Mouse (Mus musculus) spleen, postnatal 36 days (tissue): ENCODE measurements around the gene Fhl3.

ENCODE experiments used
- DNase-seq, 2 experiments: peaks; one replicate each; pipeline ENCODE4 v3.0.0; 2022; ENCODE audit warnings: low spot score in 2 of 2, mixed read lengths in 1 of 2

Fhl3 gene

DNA sequence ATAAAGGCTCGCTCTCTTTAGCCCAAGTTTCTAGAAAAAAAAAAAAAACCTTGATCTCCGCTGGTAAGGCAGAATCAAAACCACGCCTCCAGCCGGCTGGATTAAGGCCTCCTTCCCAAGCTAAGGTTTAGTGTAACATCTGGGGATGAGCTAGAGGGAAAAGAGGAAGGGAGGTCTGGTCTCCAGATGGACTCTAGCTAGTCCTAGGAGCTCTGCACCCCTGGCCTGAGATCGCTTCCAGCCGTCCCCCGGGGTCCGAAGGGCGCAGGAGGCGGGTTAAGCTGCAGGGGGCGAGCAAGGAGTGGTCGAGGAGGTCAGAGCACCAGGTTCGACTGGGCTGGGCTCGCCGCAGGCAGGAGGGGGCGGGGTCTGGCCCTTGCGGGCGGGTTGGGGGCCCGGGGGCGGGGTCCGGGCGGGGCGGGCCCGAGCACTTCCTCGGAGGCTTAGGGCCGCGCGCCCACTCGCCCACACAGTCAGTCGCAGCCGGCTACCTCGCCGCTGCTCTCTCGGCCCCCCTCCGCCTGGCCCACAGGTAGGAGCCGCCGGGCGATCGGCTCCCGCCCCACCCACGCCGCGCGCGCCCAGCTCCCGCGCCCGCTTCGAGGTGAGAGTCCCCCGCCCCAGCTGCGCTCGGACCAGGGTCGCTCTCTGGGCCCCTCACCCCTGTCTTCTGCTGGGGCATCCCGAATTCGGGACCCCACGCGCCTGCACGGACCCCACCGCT, at the start of gene Fhl3:
TSS of gene Fhl3 (plus strand) at position 454 of the 724 bp plus-strand sequence.
- peak; percentile 74 to 79 for DNase-seq

- no peak for DNase-seq
Observed at GRCm38 (mm10) chr4:124652886-124653285, 47.6 kb upstream of the Fhl3 start.

- no peak for DNase-seq
Observed at GRCm38 (mm10) chr4:124656518-124656853, 44.0 kb upstream of the Fhl3 start, which contains the start of gene Pou3f1. TSS of gene Pou3f1 (plus strand) at chr4:124656807.

DNA sequence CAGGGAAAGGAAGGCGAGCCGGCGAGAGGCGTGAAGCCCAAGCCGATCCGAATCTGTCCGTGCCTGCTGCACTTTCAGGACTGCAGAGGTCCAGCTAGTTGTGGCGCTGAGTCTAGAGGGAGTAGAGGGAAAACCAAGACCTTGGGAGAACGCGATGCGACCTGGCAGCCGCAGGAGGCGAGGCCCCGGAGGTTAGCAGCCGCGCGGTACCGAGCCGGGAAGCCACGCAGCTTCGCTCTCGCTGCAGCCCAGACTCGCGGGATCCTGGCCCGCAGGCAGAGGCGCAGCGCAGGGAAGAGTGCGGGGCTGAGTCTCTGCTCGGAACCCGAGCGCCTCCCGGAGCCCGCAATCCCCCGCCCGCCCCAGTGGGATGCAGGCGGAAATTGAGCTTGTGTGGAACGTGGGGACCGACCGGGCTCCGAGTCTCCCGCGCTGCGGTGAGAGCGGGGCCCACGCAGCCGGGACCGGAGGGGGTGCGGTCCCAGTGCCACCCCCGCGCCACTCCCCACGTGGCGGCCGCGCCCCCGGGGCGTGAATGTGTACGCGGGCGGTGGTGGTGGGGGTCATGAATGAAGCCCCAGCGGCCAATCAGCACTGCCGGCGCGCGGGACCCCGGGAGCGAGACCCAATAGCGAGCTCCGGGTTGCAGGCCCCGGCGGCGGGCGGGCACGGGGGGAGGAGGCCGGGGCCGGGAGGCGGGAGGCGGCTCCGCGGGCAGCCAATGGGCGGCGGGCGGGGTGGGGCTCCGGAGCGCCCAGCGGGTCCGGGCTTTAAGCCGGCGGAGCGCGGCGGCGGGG, 43.4 kb upstream of the Fhl3 start:
- DNase-seq, result peak; percentile 24 to 37

- DNase-seq, result no peak
Observed at GRCm38 (mm10) chr4:124657781-124658180, 42.7 kb upstream of the Fhl3 start.

- no peak for DNase-seq
Observed at GRCm38 (mm10) chr4:124658412-124658851, 42.1 kb upstream of the Fhl3 start.

GRCm38 (mm10) chr4:124659251-124660217, 41.0 kb upstream of the Fhl3 start:
- DNase-seq, result no peak

DNA sequence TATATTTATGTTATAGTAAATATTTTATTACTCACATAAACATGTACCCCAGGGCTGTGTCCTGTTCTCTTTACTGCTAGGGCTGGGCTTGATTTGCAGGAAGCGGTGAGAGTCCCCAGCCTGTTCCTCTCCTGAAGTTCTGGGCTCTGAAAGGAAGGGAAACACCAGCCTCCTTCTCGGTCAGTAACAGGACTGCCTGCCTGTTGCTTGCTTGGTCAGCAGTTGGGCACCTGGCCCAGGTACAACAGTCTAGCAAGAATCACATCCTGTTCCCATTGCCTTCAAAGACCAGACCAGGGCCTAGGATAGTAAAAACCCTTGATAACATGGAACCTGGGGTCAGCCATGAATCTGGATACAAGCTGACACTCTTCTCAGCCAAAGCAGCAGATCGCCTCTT, 39.9 kb upstream of the Fhl3 start:
- DNase-seq, result no peak

DNA sequence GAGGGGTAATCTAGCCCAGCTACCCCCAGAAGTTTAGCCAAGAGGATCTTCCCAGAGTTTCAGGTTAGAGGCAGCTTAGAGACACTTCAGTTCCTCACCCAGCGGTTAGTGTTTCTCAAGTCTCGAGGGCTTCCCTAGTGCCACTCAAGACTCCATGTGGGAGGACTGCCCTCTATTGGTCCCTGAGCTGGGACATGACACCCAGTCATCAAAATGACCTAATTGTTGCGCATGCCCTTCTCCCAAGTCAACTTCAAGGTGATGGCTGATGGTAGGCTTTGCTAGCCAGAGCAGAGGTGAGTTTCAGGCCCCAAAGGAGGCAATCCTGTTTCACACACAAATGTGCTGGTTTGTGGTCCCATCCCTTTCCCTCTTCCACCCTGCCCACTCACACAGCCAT, 37.5 kb upstream of the Fhl3 start:
- DNase-seq, result no peak

DNA sequence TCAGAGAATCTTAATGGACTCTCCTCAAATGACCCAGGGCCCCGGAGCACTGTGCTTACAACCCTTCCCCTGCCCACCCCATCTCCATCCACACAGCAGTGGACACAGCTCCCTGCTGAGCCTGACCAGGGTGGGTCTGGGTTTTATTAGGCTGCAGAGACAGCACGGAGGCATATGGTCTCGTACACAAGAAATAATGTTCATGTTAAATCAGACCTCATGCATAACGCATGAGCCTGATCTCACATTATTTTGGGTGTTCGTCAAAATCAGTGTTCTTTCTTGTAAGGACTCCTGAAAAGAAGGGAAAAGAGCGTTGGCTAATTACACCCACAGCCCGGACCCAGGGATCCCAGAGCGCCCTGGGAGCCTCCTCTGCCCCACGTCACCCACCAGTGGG, 36.3 kb upstream of the Fhl3 start:
- no peak for DNase-seq

GRCm38 (mm10) chr4:124664604-124665003, 35.9 kb upstream of the Fhl3 start:
- DNase-seq, result no peak

- DNase-seq, result no peak
Observed at GRCm38 (mm10) chr4:124667476-124668033, 32.9 kb upstream of the Fhl3 start.

DNA sequence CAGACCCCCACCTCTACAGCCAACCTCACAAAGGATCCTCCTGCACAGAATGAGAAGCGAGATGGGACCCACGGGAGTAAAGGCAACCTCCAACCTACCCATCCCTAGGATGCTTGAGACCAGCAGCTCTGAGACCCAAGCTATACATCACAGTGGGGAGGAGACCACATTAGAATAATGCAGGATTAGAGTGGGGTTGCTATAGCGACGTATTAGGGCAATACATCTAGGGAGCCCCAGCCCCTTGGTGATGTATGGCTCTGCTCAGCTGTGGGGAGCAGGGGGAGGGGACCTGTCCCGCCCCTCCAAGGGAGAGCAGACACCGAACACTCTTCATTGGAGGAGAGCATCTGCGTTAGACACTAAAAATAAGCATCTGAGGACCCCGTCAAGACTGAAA, 32.4 kb upstream of the Fhl3 start:
- DNase-seq, result no peak

- DNase-seq, result no peak
Observed at GRCm38 (mm10) chr4:124670232-124670631, 30.3 kb upstream of the Fhl3 start.

DNA sequence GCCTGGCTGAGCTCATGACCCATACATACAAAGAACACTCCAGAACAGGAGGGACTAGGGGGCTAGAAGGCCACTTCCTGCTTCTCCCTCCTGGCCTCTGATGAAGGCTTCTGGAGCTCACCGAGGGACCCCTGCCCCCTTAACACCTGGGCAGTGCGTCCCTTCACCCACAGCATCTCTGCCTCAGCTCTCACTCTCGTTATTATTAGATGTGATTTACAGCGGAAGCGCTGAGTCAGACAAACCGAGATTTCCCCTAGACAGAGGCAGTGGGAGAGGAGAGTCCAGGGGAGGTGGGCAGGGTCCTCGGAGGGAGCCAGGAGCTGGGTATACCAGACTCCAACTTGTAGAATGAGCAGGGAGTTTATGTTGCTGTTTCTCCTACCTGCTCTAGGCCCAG, 28.9 kb upstream of the Fhl3 start:
- DNase-seq, result no peak

DNA sequence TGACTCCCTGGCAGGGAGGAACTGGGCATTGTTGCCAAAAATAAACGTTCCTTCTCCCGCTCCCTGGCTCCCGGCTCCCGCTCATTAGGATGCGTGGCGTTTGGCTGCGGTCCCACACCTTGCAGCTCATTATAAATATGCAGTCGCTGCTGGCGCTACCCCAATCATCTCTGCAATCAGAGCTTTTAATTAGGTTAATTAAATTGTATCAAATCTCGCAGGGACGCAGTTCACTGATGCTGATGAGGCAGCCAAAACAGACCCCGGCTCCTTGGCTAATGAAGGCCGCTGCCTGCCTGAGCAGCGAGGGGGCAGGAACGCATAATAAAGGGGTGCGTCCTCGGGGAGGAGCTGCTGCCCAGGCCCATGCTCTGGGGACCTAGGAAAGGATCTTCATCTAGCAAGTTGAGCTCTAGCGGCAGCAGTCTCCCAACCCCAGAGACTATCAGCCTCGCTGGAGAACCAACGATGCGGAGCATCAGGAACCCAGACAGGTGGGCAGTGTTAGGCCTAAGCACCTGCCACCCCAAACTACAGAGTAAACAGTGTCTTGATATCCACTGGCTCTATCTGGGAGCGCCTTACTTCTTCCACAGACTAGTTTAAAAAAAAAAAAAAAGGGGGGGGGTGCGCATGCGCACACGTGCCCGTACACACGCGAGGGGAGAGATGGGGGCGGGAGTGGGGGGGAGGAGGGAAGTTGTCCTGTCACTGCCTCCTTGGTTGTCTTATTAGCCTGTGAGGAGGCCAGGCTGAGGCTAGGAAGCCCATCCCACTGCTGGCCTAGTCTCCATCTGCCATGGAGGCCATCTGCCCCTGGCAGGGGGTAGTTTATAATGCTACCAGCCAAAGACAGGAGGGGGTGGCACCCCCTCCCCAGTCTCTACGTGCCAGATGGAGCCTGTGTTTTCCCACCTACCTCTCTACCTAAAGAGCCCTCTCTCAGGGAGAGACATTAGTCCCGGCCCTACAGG, 27.9 kb upstream of the Fhl3 start:
- DNase-seq, result no peak

GRCm38 (mm10) chr4:124674334-124675032, 26.0 kb upstream of the Fhl3 start:
- DNase-seq, result no peak

DNA sequence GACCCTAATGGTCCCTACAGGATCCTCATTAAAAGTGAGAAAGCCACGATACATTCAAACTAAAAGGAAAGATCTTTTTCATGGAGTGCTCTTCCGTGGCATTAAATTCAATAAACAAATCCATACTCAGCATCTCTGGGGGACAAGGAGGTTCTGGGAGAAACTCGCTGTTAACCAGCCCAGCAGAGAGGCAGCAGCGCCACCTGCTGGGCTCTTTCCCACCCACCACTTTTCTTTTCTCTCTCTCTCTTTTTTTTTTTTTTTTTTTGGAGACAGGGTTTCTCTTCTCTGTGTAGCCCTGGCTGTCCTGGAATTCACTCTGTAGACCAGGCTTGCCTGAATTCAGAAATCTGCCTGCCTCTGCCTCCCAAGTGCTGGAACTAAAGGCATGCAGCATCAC, 25.5 kb upstream of the Fhl3 start:
- peak in 1 of 2 experiments; percentile 18 for DNase-seq

DNA sequence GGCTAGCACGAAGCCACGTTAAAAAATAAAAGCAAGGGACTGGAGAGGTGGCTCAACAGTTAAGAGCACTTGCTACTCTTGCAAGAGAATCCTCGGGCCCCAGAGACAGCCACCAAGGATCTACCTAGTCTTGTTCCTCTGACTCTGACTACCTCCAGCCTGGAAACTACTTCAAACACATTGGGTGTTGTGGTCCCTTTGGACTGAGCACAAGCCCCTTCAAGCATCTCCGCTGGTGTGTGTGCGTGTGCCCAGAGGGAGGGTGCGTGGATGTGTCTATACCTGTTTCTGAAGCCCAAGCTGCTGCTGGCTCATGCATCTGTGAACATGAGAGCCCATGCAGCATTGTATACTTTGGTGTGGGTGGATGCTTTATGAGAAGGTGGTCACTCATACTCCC, 24.5 kb upstream of the Fhl3 start:
- no peak for DNase-seq

- DNase-seq, result no peak
Observed at GRCm38 (mm10) chr4:124682270-124682669, 18.2 kb upstream of the Fhl3 start.
